Mouse (Mus musculus) limb, embryonic 14.5 days (tissue): ENCODE measurements at regions not wholly inside any gene's neighbourhood (a gene's known extent, or its start where the extent isn't known, plus 50 kb on each side); places are given as distances from the start of the nearest gene placed in this dataset.

Experiments
- ATAC-seq: fragments of 200-750 bp; cut with Nextera tagmentation; 2 replicates; pipeline ENCODE4 v1.8.0; 2017; ENCODE audit warnings: low read depth, moderate number of reproducible peaks, moderate TSS enrichment; ENCODE audit not compliant: low FRiP score
- DNase-seq: peaks from one replicate; pipeline ENCODE4 v3.0.0-alpha.2; 2015; ENCODE audit warnings: low spot score
- H3K27ac ChIP-seq: fragments of 300-500 bp; sonication (generic); replicated peaks from 2 replicates; pipeline ENCODE4 v1.5.1; 2014; ENCODE audit warnings: low read depth, mild to moderate bottlenecking, low read length, moderate library complexity, mixed read lengths
- H3K27me3 ChIP-seq: fragments of 300-500 bp; sonication (generic); 2 replicates; pipeline ENCODE4 v1.6.1; 2014; ENCODE audit warnings: low read length, mixed read lengths; ENCODE audit not compliant: control insufficient read depth, insufficient read depth
- H3K36me3 ChIP-seq: fragments of 300-500 bp; sonication (generic); 2 replicates; pipeline ENCODE4 v1.6.1; 2014; ENCODE audit warnings: mild to moderate bottlenecking, low read length, moderate library complexity, mixed read lengths; ENCODE audit not compliant: control insufficient read depth, insufficient read depth
- H3K4me1 ChIP-seq: fragments of 300-500 bp; sonication (generic); 2 replicates; pipeline ENCODE4 v1.6.1; 2014; ENCODE audit warnings: antibody characterized with exemption, low read length, mixed read lengths; ENCODE audit not compliant: control insufficient read depth, insufficient read depth
- H3K4me2 ChIP-seq: fragments of 300-500 bp; sonication (generic); replicated peaks from 2 replicates; pipeline ENCODE4 v1.6.1; 2014; ENCODE audit warnings: low read depth, mild to moderate bottlenecking, low read length, moderate library complexity; ENCODE audit not compliant: severe bottlenecking
- H3K4me3 ChIP-seq: fragments of 300-500 bp; sonication (generic); replicated peaks from 2 replicates; pipeline ENCODE4 v1.5.1; 2014; ENCODE audit warnings: low read length
- H3K9ac ChIP-seq: fragments of 300-500 bp; sonication (generic); 2 replicates; pipeline ENCODE4 v1.6.1; 2014; ENCODE audit warnings: mild to moderate bottlenecking, low read depth, low read length, moderate library complexity; ENCODE audit not compliant: severe bottlenecking
- H3K9me3 ChIP-seq: fragments of 300-500 bp; sonication (generic); 2 replicates; pipeline ENCODE4 v1.6.1; 2016; ENCODE audit warnings: low read length; ENCODE audit not compliant: control insufficient read depth
- POLR2A ChIP-seq: fragments of 200-500 bp; IDR thresholded peaks from 2 replicates; pipeline ENCODE4 v1.8.0; 2012; ENCODE audit warnings: inconsistent platforms, mild to moderate bottlenecking, moderate library complexity, borderline replicate concordance; ENCODE audit not compliant: insufficient read depth, insufficient read length; ENCODE audit errors: extremely low read depth
- WGBS: fragments of 180-500 bp; shearing (Covaris S2); extraction: QIAGEN DNeasy Blood & Tissue Kit; methylation state at CpG from one replicate; pipeline ENCODE4 v1.1.7; 2014; 5-methylcytosine and 5-hydroxymethylcytosine counted together

DNA sequence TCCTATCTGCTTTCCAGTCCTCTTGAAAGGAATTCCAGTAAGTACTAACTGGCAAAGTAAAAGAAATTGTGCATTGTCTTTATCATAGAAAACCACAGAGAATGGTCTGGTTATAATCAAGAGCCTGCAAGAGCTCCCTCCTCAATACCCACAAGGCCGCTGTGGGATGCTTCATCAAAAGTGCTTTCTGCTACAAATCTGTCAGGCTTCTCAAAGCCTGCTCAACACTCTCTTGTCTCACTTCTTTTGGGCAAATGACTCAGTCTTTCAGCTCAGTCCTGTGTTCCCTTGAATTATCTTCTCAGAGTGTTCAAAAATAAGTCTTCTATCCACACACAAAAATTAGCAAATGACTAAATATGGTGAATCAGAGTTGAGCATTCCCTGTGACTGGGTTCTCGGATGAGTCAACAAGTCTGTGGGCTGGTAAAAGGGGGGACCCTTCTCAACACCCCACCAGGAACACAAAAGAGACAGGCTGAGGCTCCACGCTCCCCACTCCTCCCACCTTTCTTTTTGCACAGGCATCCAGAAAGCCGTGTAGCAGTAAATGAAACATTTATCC lies 81.8 kb downstream of the Hlx start:
- H3K27ac ChIP-seq: no peak overlapping the region
- no peaks in the 10 kb centered on the region for H3K27me3 ChIP-seq
- H3K4me2 ChIP-seq: no peak overlapping the region
- WGBS: 78% methylated on average over 4 of the region's 4 CpGs
- DNase-seq (no peak), ATAC-seq (no peak)
- no peak overlapping the region for H3K9ac ChIP-seq
- H3K36me3 ChIP-seq: no peaks in the 10 kb centered on the region
- H3K4me1 ChIP-seq: no peaks in the 10 kb centered on the region
- TF ChIP-seq POLR2A: no peak
- no peak overlapping the region for H3K4me3 ChIP-seq
- H3K9me3 ChIP-seq: no peaks in the 10 kb centered on the region

DNA sequence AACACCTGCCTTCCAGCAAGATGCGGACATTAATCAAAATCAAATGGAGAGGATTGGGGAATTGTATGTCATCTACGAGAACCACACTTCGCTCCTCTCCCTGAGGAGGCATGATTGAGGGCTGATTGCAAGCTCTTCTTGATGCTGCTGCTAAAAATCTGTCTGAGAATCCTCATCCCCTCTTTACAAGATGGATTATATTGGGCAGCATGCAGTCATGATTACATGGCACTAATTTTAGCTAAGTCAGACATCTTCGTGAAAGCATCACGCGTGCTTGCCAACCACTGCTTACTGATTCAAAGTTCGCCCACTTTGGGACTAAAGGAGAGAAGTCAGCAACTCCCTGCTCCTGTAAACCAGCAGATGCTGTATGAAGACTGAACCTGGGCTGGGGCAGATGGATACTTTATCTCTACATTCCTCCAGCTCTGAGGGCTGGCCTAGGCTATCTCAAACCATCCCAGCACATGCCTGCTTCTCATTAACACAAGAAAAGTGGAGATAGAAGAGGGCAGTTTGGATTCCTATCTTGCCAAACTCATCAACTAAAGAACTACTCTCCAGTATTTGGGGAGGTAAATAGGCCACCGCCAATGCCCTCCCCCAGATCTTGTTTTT lies 84.4 kb downstream of the Hlx start:
- ATAC-seq (no peak), DNase-seq (no peak)
- TF ChIP-seq POLR2A: no peak
- H3K4me3 ChIP-seq: no peak overlapping the region
- H3K36me3 ChIP-seq: no peaks in the 10 kb centered on the region
- no peaks in the 10 kb centered on the region for H3K4me1 ChIP-seq
- 85% methylated on average over 8 of the region's 8 CpGs for WGBS
- no peak overlapping the region for H3K9ac ChIP-seq
- H3K27me3 ChIP-seq: no peaks in the 10 kb centered on the region
- no peak overlapping the region for H3K27ac ChIP-seq
- H3K4me2 ChIP-seq: no peak overlapping the region
- H3K9me3 ChIP-seq: no peaks in the 10 kb centered on the region

DNA sequence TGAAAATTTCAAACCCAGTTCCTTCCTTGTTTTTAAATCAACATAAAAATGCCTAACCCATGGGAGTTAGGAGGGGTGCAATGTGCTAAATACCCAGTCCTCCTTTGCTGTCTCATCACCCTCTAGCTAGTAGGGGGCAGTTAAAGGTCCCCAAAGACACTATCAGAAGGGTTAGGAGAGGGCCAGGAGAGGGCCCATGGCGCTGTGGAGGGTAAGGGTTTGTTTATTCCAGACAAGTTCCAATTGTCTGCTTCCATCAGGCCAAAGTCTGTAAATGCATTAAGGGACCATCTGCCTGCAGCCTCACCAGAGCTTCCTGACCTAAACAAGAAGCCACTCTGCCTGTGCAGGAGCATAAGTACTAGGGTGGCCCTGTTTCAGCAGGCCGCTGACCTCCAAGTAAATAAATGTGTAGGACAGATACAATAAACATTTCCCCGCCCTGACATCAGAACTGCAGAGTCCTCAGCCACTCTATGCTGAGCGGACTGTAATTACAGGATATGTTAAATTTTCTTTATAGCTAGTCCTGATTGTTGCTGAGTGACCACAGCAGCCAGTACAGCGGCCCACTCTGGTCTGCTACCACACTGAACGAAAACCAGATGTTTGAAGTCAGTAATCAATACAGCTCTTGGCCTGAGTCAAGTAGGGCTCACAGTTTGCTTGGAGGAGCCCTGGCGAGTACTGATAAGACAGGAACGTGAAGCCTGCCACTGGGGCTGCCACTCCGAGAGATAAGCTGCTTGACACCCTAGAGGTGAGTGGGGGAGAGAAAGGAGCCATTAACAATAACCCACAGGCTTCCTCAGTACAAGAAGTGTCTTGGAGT lies 87.4 kb downstream of the Hlx start:
- DNase-seq (no peak), ATAC-seq (no peak)
- H3K27ac ChIP-seq: no peak overlapping the region
- H3K36me3 ChIP-seq: no peaks in the 10 kb centered on the region
- H3K4me3 ChIP-seq: no peak overlapping the region
- H3K4me1 ChIP-seq: no peaks in the 10 kb centered on the region
- WGBS: 23% methylated on average over 9 of the region's 9 CpGs
- H3K27me3 ChIP-seq: no peaks in the 10 kb centered on the region
- no peaks in the 10 kb centered on the region for H3K9me3 ChIP-seq
- H3K9ac ChIP-seq: no peak overlapping the region
- no peak overlapping the region for H3K4me2 ChIP-seq
- no peak for TF ChIP-seq POLR2A

DNA sequence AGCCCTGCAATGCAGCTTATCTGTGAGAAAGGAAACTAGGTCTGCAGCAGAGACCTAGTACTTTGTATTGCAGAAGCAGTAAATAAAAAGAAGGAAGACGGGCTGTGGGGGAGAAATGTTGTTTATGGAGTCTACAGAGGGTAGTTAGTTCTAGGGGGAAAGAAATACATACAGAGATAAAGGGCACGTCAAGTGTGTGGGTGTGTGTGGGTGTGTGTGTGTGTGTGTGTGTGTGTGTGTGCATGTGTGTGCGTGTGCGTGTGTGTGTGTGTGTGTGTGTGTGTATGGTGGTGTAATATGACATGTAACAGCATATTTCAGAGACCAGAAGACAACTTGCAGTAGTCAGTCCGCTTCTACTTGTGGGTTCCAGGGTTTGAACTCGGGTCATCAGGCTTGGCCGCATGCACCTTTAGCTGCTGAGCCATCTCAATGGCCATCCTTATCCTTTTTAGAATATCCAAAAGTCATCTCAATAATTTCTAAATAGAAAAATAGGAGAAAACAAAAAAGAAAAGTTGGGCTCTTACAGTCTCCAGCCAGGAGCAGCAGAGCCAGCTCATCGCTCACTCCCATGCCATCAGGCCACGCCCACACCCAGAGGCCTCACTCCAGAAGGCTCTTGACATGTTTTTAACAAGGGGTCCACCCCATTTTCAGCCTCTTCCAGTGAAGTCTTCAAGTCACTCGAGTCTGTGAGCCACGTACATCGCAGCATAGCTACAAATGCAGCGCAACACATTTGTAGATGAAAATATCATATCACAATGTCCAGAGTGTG lies 101.5 kb downstream of the Hlx start:
- H3K27me3 ChIP-seq: no peaks in the 10 kb centered on the region
- ATAC-seq: no peak

DNA sequence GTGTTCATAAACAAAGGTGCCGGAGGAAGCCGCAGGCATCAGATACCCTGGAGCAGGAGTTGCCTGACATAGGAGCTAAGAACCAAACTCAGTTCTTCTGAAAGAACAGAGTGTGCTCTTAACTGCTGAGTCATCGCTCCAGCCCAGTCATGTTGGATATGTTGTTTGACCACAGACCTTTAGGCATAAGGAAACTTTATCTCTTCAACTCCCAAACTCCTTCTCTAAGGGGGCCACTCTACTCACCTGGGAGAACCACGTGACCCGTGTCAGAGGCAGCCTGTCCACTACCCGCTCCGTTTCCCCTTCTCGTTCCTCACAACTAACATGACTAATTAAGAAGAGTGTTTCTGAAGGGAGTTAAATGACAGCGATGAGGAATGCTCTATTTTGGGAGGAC lies 103.2 kb downstream of the Hlx start:
- no peak for TF ChIP-seq POLR2A
- 82% methylated on average over 9 of the region's 9 CpGs for WGBS
- Histone ChIP-seq H3K27ac (no peak overlapping the region), H3K9me3 (no peaks in the 10 kb centered on the region), H3K27me3 (no peaks in the 10 kb centered on the region), H3K9ac (no peak overlapping the region), H3K4me2 (no peak overlapping the region), H3K36me3 (no peaks in the 10 kb centered on the region), H3K4me1 (peaks cover 6% of the 10 kb centered on the region; the same call in 1 of the 2 replicates), H3K4me3 (no peak overlapping the region)
- ATAC-seq (no peak), DNase-seq (no peak)

More for the DNA sequence above, 101.5 kb downstream of the Hlx start:
- H3K4me3 ChIP-seq: no peak overlapping the region
- TF ChIP-seq POLR2A: no peak
- no peaks in the 10 kb centered on the region for H3K9me3 ChIP-seq
- H3K4me2 ChIP-seq: no peak overlapping the region
- no peak overlapping the region for H3K27ac ChIP-seq
- WGBS: 77% methylated on average over 13 of the region's 13 CpGs
- H3K36me3 ChIP-seq: no peaks in the 10 kb centered on the region
- no peak overlapping the region for H3K9ac ChIP-seq
- peaks cover 6% of the 10 kb centered on the region; the same call in 1 of the 2 replicates for H3K4me1 ChIP-seq
- no peak for DNase-seq
